Mouse (Mus musculus) CD4-positive helper T cell, adult 2 months (primary cell): Measurements from ENCODE around the gene Thsd7a.

Experiments used
- DNase-seq: peaks from one replicate; pipeline ENCODE4 v3.0.0-alpha.2; 2012; ENCODE audit warnings: low read depth, missing footprints, low spot score

Gene Thsd7a

GRCm38 (mm10) chr6:12748787-12749530, at the start of gene Thsd7a:
Gene Thsd7a, minus strand, starts transcription at chr6:12749410.
- DNase-seq, result no peak

DNA sequence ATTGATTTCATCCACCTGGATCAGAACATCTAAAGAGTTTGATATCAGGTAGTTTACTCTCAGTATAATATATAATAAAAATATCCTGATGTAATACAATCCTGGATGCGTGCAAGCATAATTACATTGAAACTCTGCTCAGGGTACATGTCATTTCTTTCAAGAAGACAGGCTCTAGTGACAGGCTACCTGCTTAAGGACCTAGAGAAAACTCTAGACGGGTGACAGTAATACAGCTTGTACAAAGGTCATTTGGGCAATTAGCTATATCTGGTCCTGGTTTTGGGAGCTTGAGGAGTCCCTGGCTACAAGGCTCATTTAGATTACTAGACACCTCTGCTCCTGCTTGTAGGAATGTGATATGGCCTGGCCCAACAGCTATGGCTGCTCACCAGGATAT, 37.9 kb upstream of the Thsd7a start:
- DNase-seq, result no peak

- no peak for DNase-seq
Measured at GRCm38 (mm10) chr6:12786378-12786982, 37.3 kb upstream of the Thsd7a start.

GRCm38 (mm10) chr6:12784918-12785618, 35.9 kb upstream of the Thsd7a start:
- no peak for DNase-seq

- no peak for DNase-seq
Measured at GRCm38 (mm10) chr6:12772799-12773198, 23.6 kb upstream of the Thsd7a start.

- DNase-seq, result no peak
Measured at GRCm38 (mm10) chr6:12765191-12765590, 16.0 kb upstream of the Thsd7a start.

GRCm38 (mm10) chr6:12764606-12765005, 15.4 kb upstream of the Thsd7a start:
- DNase-seq, result no peak

DNA sequence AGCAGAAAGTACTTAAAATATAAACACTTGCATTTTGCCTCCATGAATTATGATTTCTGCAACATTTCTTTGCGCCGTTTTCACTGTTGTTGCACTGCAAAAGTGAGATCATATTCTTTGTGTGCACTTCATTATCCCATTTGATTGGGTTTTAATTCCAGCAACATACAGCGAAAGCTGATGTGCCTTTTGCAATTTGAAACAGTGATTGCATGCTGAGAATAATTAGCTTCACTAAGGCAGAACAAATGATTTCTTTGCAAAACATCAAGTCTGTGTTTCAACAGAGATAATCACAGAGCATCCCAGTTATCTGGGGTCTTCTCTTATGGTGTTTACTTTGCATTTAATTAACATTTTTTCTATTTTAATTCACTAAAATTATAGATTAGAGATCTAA, 14.6 kb upstream of the Thsd7a start:
- no peak for DNase-seq

GRCm38 (mm10) chr6:12759328-12760193, 10.4 kb upstream of the Thsd7a start:
- no peak for DNase-seq

DNA sequence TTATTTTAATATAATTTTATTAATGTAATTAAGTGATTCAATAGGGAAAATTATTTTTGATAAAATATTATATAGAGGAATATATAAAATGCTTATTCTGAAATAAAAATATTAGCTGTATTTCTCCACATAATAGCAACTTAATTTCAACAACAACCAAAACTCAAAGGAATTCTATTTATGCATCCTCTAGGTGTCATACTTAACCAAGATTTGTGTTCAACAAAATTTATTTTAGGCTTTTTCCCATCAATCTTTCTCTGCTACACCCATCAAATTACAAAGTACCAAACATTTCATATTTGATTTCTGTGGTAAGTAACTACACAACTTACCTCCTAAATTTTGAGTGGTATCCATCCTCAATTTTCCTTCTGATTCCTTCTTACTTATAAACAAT, 3.1 kb upstream of the Thsd7a start:
- no peak for DNase-seq

DNA sequence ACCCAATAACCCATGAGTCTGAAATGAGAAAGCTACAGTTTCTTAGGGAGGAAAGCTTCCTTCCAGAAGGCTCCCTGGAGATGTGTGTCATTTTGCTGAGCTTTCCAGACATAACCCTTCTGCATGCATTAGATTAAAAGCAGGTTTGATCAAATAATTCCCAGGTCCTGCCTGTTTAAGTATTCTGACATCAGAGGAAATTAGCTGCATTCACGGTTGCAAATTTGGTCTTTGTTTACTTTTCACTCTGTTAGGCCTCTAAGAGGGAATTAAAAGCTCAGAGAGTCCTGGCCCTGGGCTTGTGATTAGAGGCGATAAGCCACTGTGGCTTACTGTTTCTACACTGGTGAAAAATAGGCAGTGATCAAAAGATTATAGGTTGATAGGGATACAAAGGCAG, 1.2 kb upstream of the Thsd7a start:
- DNase-seq, result no peak

DNA sequence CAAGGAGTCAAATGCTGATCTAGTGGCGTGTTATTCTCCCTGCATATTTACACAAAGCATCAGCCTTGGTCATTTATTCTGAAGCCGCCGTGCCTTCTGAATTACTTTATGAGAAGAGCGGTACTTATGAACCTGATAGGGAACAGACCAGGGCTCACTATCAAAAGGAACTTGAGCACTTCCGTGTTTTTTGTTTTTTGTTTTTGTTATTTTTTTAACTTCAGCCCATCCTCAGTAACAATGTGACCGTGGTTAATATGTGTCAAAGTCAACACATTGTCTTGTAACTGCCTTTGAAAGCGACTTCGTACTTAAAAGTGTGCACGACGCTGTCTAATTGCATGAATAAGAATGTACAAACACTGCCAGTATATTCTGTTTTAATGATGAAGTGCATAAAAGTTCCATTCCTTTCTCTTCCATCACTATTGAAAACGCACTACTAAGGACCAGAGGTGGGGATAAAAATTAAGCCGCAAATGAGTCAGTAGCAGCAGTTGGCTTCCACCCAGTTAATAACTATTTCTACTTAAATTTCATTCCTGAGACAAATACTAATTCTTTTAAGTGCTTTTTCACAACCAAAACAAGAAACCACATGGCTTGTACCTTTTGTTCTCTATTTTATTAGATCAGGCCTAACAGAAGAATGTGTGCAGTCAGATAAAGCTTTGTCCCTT, 461 bp upstream of the Thsd7a start:
- DNase-seq, result no peak

DNA sequence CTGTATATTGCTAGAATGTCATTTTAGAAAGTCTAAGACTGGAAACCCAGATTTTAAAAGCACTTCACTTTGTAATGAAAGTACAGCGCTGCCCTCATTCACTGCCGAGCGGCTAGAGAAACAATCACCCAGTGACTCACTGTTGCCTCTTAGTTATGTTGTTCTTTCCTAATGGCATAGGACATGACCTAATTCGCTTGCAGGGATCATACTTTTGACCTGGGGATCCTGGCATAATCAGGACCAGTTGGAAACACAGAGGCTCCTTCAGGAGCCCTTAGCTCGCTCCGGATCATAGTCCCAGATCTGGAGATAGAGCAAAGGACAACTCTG, 790 bp downstream of the Thsd7a start:
- no peak for DNase-seq

GRCm38 (mm10) chr6:12747856-12748450, 1.3 kb downstream of the Thsd7a start:
- no peak for DNase-seq

DNA sequence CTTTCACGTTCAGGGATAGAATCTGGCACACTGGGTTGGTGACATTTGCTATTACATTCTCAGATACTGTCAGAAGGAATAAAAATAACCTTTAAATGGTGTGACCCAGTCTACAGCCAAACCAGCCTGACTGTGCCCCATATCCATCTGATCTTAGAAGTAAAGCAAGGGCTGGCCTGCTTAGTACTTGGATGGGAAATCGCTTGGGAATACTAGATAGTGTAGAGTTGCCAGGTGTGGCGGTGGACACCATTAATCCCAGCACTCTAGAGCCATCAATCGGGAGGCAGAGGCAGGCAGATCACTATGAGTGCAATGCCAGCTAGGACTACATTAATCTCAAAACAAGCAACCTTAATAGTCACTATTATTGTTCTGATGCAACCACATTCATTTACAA, 6.4 kb downstream of the Thsd7a start:
- no peak for DNase-seq

- no peak for DNase-seq
Measured at GRCm38 (mm10) chr6:12733924-12734323, 15.3 kb downstream of the Thsd7a start.

DNA sequence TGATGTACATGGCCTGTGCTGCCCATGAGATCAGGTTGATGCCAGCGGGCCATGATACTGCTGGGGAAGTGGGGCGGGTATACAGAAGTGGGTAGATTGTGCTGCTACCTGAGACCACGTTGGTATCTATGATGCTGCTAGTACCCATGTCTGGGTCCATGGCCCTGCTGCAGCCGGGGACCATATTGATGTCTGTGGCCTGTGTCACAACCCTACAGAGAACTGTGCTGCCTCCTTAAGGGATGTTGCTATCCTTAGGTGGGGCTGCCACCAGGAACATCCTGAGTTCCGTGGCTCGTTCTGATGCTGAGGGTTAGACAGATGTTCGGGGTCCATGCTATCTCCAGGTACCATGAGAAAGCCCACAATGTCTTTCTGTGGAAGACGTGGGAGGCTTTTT, 33.1 kb downstream of the Thsd7a start:
- no peak for DNase-seq

- DNase-seq, result no peak
Measured at GRCm38 (mm10) chr6:12712581-12712980, 36.6 kb downstream of the Thsd7a start.

DNA sequence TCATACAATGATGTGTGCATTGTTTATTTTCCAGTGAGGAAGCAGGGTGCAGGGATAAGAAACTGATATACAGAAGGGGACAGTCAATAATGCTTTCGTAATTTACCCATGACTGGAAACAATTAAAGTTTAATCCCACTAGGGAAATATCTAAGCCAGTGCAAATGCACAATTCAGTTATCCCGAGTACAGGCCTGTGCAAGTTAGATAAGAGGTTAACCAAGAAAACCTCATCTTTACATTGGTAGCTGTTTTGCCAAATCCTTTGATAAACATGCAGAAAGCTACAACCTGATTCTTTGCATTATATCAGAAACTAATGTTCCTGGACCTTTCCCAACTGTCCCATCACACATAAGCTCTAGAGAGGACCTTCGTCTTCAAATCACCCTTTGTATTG, 46.3 kb downstream of the Thsd7a start:
- DNase-seq, result no peak

DNA sequence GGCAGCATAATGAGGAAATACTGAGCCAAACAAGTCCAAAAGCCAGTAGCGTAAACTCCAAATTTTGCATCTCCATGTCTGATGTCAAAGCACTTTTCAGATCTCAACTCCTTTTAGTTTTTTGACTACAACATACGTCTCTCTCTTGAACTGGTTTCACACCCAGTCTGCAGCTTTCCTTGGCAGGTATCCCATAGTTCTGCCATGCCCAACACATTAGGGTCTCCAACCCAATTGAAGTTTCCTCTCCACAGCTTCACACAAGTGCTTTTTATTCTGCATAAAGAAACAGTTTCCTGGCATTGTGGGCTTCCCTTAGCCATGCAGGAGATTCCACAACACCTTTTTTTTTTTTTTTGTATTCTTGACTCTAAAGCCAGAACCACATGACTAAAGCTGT, 50.1 kb downstream of the Thsd7a start:
- DNase-seq, result no peak

- DNase-seq, result no peak
Measured at GRCm38 (mm10) chr6:12693689-12694088, 55.5 kb downstream of the Thsd7a start.
